Mouse (Mus musculus) megakaryocyte, embryonic 14.5 days (primary cell): ENCODE measurements at regions not wholly inside any gene's neighbourhood (a gene's known extent, or its start where the extent isn't known, plus 50 kb on each side); places are given as distances from the start of the nearest gene placed in this dataset.
A peak's percentile ranks its signal among the peaks of the same experiment; 100 is the strongest.

Experiments
- H3K27me3 ChIP-seq: replicated peaks from 2 replicates; pipeline ENCODE3; 2012; ENCODE audit warnings: inconsistent platforms
- H3K36me3 ChIP-seq: replicated peaks from 2 replicates; pipeline ENCODE3; 2012; ENCODE audit warnings: low read length, inconsistent platforms, mixed read lengths
- H3K4me1 ChIP-seq: 2 replicates; pipeline ENCODE4 v1.6.1; 2012; ENCODE audit warnings: inconsistent platforms
- H3K4me3 ChIP-seq: replicated peaks from 2 replicates; pipeline ENCODE3; 2012; ENCODE audit warnings: moderate library complexity, mild to moderate bottlenecking, inconsistent platforms
- H3K9me3 ChIP-seq: 2 replicates; pipeline ENCODE4 v1.6.1; 2012; ENCODE audit warnings: inconsistent platforms
- FLI1 ChIP-seq: IDR thresholded peaks from 2 replicates; pipeline ENCODE4 v1.6.1; 2012; ENCODE audit warnings: low read length, inconsistent platforms, mixed read lengths
- GATA1 ChIP-seq: IDR thresholded peaks from 3 replicates; pipeline ENCODE4 v1.6.1; 2012; ENCODE audit warnings: mixed read lengths, low read length, inconsistent platforms, borderline replicate concordance

GRCm38 (mm10) chr9:116511450-116511849 is 336.3 kb upstream of the Tgfbr2 start:
- no peaks in the 10 kb centered on the region for H3K27me3 ChIP-seq
- TF ChIP-seq GATA1 (no peak), FLI1 (no peak)
- no peaks in the 10 kb centered on the region for H3K9me3 ChIP-seq
- no peaks in the 10 kb centered on the region for H3K36me3 ChIP-seq
- peaks cover 7% of the 10 kb centered on the region for H3K4me1 ChIP-seq
- H3K4me3 ChIP-seq, result no peak overlapping the region

GRCm38 (mm10) chr9:116507756-116508155 is 332.6 kb upstream of the Tgfbr2 start:
- no peaks in the 10 kb centered on the region for H3K9me3 ChIP-seq
- H3K27me3 ChIP-seq, result no peaks in the 10 kb centered on the region
- no peak for TF ChIP-seq GATA1
- H3K36me3 ChIP-seq, result no peaks in the 10 kb centered on the region
- H3K4me1 ChIP-seq, result peaks cover 10% of the 10 kb centered on the region
- H3K4me3 ChIP-seq, result no peak overlapping the region

- TF ChIP-seq GATA1, result no peak
- Histone ChIP-seq H3K4me3 (no peak overlapping the region), H3K9me3 (no peaks in the 10 kb centered on the region), H3K36me3 (no peaks in the 10 kb centered on the region), H3K27me3 (no peaks in the 10 kb centered on the region), H3K4me1 (peaks cover 10% of the 10 kb centered on the region)
Measured at GRCm38 (mm10) chr9:116502831-116503230, 327.7 kb upstream of the Tgfbr2 start.

GRCm38 (mm10) chr9:116500951-116501350 is 325.8 kb upstream of the Tgfbr2 start:
- no peaks in the 10 kb centered on the region for H3K36me3 ChIP-seq
- H3K4me3 ChIP-seq, result no peak overlapping the region
- H3K9me3 ChIP-seq, result no peaks in the 10 kb centered on the region
- TF ChIP-seq FLI1 (no peak), GATA1 (no peak)
- no peaks in the 10 kb centered on the region for H3K4me1 ChIP-seq
- no peaks in the 10 kb centered on the region for H3K27me3 ChIP-seq

GRCm38 (mm10) chr9:116491227-116491626 is 316.1 kb upstream of the Tgfbr2 start:
- Histone ChIP-seq H3K4me1 (no peaks in the 10 kb centered on the region), H3K9me3 (peaks cover 7% of the 10 kb centered on the region; the same call in 1 of the 2 replicates), H3K4me3 (no peak overlapping the region)

GRCm38 (mm10) chr9:116489787-116490186 is 314.6 kb upstream of the Tgfbr2 start:
- no peak for TF ChIP-seq GATA1
- no peak for TF ChIP-seq FLI1
- H3K27me3 ChIP-seq, result no peaks in the 10 kb centered on the region
- 0 out of 2 replicates have a peak, but pooled peaks cover under 1% of the 10 kb centered on the region for H3K9me3 ChIP-seq
- H3K4me3 ChIP-seq, result no peak overlapping the region
- no peaks in the 10 kb centered on the region for H3K4me1 ChIP-seq
- no peaks in the 10 kb centered on the region for H3K36me3 ChIP-seq

More at GRCm38 (mm10) chr9:116491227-116491626, 316.1 kb upstream of the Tgfbr2 start:
- H3K27me3 ChIP-seq, result no peaks in the 10 kb centered on the region
- no peak for TF ChIP-seq GATA1
- no peak for TF ChIP-seq FLI1
- H3K36me3 ChIP-seq, result no peaks in the 10 kb centered on the region

GRCm38 (mm10) chr9:116489273-116489672 is 314.1 kb upstream of the Tgfbr2 start:
- Histone ChIP-seq H3K4me1 (no peaks in the 10 kb centered on the region), H3K9me3 (no peaks in the 10 kb centered on the region), H3K27me3 (no peaks in the 10 kb centered on the region), H3K4me3 (peak overlapping the region; percentile 35), H3K36me3 (no peaks in the 10 kb centered on the region)
- TF ChIP-seq FLI1 (no peak), GATA1 (no peak)

- no peaks in the 10 kb centered on the region for H3K4me1 ChIP-seq
- TF ChIP-seq FLI1 (no peak), GATA1 (no peak)
- no peak overlapping the region for H3K4me3 ChIP-seq
- H3K9me3 ChIP-seq, result peaks cover 12% of the 10 kb centered on the region
- no peaks in the 10 kb centered on the region for H3K27me3 ChIP-seq
- H3K36me3 ChIP-seq, result no peaks in the 10 kb centered on the region
Measured at GRCm38 (mm10) chr9:116477309-116477708, 302.1 kb upstream of the Tgfbr2 start.

- Histone ChIP-seq H3K36me3 (no peaks in the 10 kb centered on the region), H3K9me3 (peaks cover 19% of the 10 kb centered on the region), H3K4me3 (no peak overlapping the region), H3K27me3 (no peaks in the 10 kb centered on the region), H3K4me1 (no peaks in the 10 kb centered on the region)
- no peak for TF ChIP-seq GATA1
- no peak for TF ChIP-seq FLI1
Measured at GRCm38 (mm10) chr9:116475206-116475955, 300.2 kb upstream of the Tgfbr2 start.

- no peaks in the 10 kb centered on the region for H3K36me3 ChIP-seq
- H3K9me3 ChIP-seq, result peaks cover 15% of the 10 kb centered on the region
- TF ChIP-seq FLI1 (no peak), GATA1 (no peak)
- H3K4me1 ChIP-seq, result no peaks in the 10 kb centered on the region
- H3K27me3 ChIP-seq, result no peaks in the 10 kb centered on the region
- no peak overlapping the region for H3K4me3 ChIP-seq
Measured at GRCm38 (mm10) chr9:116472855-116473254, 297.7 kb upstream of the Tgfbr2 start.

GRCm38 (mm10) chr9:116468569-116469250 is 293.6 kb upstream of the Tgfbr2 start:
- Histone ChIP-seq H3K36me3 (no peaks in the 10 kb centered on the region), H3K27me3 (no peaks in the 10 kb centered on the region), H3K4me1 (no peaks in the 10 kb centered on the region), H3K9me3 (peaks cover 17% of the 10 kb centered on the region), H3K4me3 (no peak overlapping the region)
- TF ChIP-seq FLI1, result no peak
- TF ChIP-seq GATA1, result no peak
